Mouse (Mus musculus) telencephalon, adult 2 months (tissue): ENCODE data around the gene Npb.
"Not testable (repeated sequence)": the region's sequence is repeated elsewhere in the genome, so short reads cannot be mapped to it uniquely, and the experiment has no call there.

Experiments used
- DNase-seq: peaks from one replicate; pipeline ENCODE4 v3.0.0-alpha.2; 2011; ENCODE audit warnings: low read depth, low spot score

Gene Npb

GRCm38 (mm10) chr11:120608241-120609034 lies at the start of gene Npb:
Gene Npb (plus strand): TSS chr11:120608477.
- no peak for DNase-seq

- not testable (repeated sequence) for DNase-seq
Measured at GRCm38 (mm10) chr11:120558843-120559242, 49.4 kb upstream of the Npb start.

- no peak for DNase-seq
Measured at GRCm38 (mm10) chr11:120560952-120561728, 47.1 kb upstream of the Npb start.

- DNase-seq, result no peak
Measured at GRCm38 (mm10) chr11:120562949-120563348, 45.3 kb upstream of the Npb start.

- DNase-seq, result no peak
Measured at GRCm38 (mm10) chr11:120565114-120565513, 43.2 kb upstream of the Npb start.

GRCm38 (mm10) chr11:120568324-120568723 lies 40.0 kb upstream of the Npb start:
- DNase-seq, result no peak

- DNase-seq, result no peak
Measured at GRCm38 (mm10) chr11:120571122-120571521, 37.2 kb upstream of the Npb start.

- no peak for DNase-seq
Measured at GRCm38 (mm10) chr11:120571754-120572416, 36.4 kb upstream of the Npb start.

- no peak for DNase-seq
Measured at GRCm38 (mm10) chr11:120572417-120572751, 35.9 kb upstream of the Npb start.

GRCm38 (mm10) chr11:120572752-120573584 lies 35.3 kb upstream of the Npb start, which contains the start of gene P4hb:
Gene P4hb (minus strand): TSS chr11:120573253.
- DNase-seq, result peak; percentile 99

- no peak for DNase-seq
Measured at GRCm38 (mm10) chr11:120573585-120574277, 34.5 kb upstream of the Npb start.

- no peak for DNase-seq
Measured at GRCm38 (mm10) chr11:120574278-120574600, 34.0 kb upstream of the Npb start.

GRCm38 (mm10) chr11:120575046-120575445 lies 33.2 kb upstream of the Npb start:
- no peak for DNase-seq

GRCm38 (mm10) chr11:120575940-120576339 lies 32.3 kb upstream of the Npb start:
- DNase-seq, result no peak

- DNase-seq, result no peak
Measured at GRCm38 (mm10) chr11:120576365-120576981, 31.8 kb upstream of the Npb start.

- DNase-seq, result no peak
Measured at GRCm38 (mm10) chr11:120577211-120578023, 30.9 kb upstream of the Npb start.

- no peak for DNase-seq
Measured at GRCm38 (mm10) chr11:120578024-120578693, 30.1 kb upstream of the Npb start.

- DNase-seq, result no peak
Measured at GRCm38 (mm10) chr11:120578694-120579243, 29.5 kb upstream of the Npb start.
